Mouse (Mus musculus): ENCODE results near the gene Duxf3.
"Not testable (repeated sequence)": the region's sequence is repeated elsewhere in the genome, so short reads cannot be mapped to it uniquely, and the experiment has no call there.

The Duxf3 gene

DNA sequence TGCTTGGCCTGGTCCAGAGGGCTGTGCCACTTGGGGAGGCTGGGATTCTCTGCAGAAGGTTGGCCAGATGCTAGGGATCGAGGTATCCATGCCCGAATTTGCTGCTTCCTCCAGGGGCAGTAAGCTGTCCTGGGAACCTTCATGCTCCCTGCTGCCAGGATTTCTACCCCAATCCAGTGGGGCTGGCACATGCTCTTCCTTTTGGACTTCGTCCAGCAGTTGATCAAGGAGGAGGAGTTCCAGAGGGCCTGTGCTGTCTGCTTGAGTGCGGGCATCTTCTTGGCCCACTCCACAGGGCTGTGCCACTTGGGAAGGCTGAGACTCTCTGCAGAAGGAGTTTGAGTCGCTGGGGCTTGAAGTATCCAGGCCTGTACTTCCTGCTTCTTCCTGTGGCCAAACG, 9.3 kb downstream of the Duxf3 start:
- not testable (repeated sequence) for DNase-seq (ENCODE audit: low spot score in 2 of 2)

- DNase-seq (ENCODE audit: low spot score in 2 of 2), result peak; percentile 56 to 62
These were observed 10.9 kb downstream of the Duxf3 start for GRCm38 (mm10) chr10:58221571-58221970.

GRCm38 (mm10) chr10:58220726-58221125, 11.7 kb downstream of the Duxf3 start:
- no peak for DNase-seq (ENCODE audit: low spot score in 2 of 2)

- DNase-seq (ENCODE audit: low spot score in 2 of 2), result no peak
These were observed 15.1 kb downstream of the Duxf3 start for GRCm38 (mm10) chr10:58217366-58217765.

GRCm38 (mm10) chr10:58215353-58215752, 17.1 kb downstream of the Duxf3 start:
- no peak for DNase-seq (ENCODE audit: low spot score in 2 of 2)

- no peak for DNase-seq (ENCODE audit: low spot score in 2 of 2)
These were observed 17.5 kb downstream of the Duxf3 start for GRCm38 (mm10) chr10:58214934-58215333.

- no peak for DNase-seq (ENCODE audit: low spot score in 2 of 2)
These were observed 18.0 kb downstream of the Duxf3 start for GRCm38 (mm10) chr10:58214497-58214896.

DNA sequence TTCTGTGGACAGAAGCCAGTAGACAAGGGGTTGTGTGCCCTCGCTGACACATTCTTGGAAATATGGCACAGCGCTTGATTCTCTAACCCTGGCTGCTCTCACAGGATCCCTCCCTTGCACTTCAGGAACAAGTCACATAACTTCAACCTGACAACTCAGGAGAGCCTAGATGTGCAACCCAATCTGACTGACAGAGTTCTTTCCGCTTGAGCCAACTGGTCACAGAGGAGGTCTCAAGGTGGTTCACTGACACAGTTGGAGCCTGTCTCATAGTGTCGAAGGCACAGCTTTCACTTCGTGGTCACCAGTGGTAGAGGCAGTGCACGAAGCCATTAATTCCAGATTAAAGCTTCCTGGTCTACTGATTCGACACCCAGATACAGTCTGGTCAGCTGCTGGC, 20.2 kb downstream of the Duxf3 start:
- DNase-seq (ENCODE audit: low spot score in 2 of 2), result no peak

DNA sequence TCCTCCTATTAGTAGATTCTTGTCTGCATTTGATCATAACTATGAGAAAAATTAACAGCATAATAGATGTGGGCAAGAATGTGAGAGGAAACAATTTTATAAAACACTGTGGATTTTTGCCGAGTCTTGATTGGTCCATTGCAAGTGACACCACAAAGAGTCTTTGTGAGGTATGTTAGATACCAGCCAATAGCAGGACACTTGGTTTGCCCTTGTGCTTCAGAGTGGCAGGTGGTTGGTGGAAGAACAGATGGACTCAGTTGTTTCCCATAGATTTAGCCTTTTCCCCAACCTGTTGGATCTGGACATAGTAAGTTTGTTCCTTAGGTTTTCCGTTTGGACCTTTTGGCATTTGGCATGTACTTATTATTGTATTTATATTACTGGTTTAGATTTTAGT, 21.3 kb downstream of the Duxf3 start:
- DNase-seq (ENCODE audit: low spot score in 2 of 2), result no peak

DNA sequence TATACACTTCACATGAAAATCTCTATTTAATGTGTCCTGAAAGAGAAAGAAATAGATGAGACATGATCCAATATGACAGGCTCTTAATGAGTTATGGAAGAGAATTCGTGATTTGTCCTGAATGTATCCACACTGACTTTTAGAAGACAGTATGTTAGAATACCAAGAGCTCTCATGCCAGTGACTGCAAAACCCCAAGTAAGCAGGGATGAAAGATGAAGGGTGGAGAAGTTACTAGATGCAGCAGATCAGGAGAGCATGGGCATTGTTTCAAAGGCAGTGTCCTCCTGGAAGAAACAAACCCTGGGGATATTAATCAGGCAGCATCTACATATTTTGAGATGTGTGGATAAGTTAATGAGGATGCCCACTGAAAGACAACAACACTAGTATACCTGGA, 22.0 kb downstream of the Duxf3 start:
- no peak for DNase-seq (ENCODE audit: low spot score in 2 of 2)

DNA sequence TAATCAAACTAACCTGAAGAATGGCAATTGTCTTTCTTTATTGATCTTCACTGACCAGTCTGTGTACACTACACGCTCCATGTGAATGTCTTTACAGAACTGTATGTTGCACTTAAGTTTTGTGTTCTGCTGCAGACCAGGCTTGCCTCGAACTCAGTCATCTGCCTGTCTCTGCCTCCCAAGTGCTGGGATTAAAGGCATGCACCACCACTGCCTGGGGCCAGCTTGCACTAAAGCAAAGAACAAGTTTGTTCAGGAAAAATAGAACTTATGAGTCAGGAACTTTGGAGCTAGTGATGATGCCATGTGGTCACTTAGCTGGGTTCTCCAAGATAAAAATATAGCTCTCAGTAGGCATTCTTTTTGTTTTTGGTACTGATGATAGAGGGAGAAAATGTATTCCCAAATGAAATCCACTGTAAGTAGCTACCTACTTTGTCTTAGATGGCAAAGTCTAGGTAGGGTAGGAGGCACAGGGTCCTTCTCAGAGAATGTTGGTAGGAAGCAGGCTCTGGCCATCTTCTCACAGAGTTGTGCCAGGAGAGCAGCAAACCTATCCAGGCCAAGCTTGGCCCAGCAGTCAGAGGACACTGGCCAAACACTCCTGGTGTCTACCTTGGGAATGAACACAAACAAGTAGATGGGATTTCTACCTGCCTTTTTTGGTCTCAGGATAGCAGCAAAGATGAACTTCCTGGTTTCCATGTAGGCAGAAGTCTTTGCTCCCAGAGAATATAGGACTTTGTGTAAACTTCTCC, 22.6 kb downstream of the Duxf3 start:
- no peak for DNase-seq (ENCODE audit: low spot score in 2 of 2)

GRCm38 (mm10) chr10:58206639-58207404, 25.7 kb downstream of the Duxf3 start:
- DNase-seq (ENCODE audit: low spot score in 2 of 2), result no peak

GRCm38 (mm10) chr10:58205986-58206385, 26.5 kb downstream of the Duxf3 start:
- no peak for DNase-seq (ENCODE audit: low spot score in 2 of 2)
